Mouse (Mus musculus): ENCODE measurements around the gene Kcnj10. TPM values are rescaled to one million over a fixed set of nuclear protein-coding genes. Genes with fewer than 3 reads are reported as not detected.

The Kcnj10 gene
- polyA plus RNA-seq, 2 experiments, result 0.03 to 0.18 TPM

DNA sequence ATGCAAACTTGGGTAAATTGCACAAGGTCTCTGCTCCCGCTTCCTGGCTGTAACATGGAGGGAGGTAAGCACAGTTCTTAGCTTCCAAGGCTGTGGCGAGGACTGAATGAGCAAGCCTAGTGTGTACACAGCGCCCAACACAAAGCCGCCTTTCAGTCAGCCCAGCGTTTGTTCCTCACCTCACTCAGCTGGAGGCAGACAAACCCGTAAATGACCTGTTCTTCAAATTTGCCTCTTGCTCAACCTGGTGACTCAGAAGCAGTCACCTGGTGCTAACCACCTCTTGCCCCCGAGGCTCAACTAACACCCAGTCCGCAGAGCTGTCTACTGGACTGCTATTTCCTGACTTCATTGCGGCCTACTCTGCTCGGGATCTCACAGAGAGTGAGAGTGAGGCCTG is 33.1 kb upstream of the Kcnj10 start:
- 55% methylated on average over 10 of the region's 10 CpGs for WGBS
- peaks cover 17% of the 10 kb centered on the region for H3K4me1 ChIP-seq (ENCODE audit: control insufficient read depth, insufficient read depth, low read length)
- H3K36me3 ChIP-seq (ENCODE audit: control insufficient read depth, insufficient read depth, low read length), result no peaks in the 10 kb centered on the region
- no peak overlapping the region for H3K4me2 ChIP-seq (replicated peaks; ENCODE audit: low read depth, low read length, severe bottlenecking)
- no peak overlapping the region for H3K9ac ChIP-seq (ENCODE audit: low read depth, low read length, severe bottlenecking)
- H3K27ac ChIP-seq (replicated peaks; ENCODE audit: low read depth, low read length), result peak overlapping the region; percentile 65
- no peak for ATAC-seq (ENCODE audit: low FRiP score, low read depth)
- no peak for TF ChIP-seq POLR2A (IDR thresholded peaks at IDR 0.05; ENCODE audit: borderline replicate concordance, extremely low read depth, insufficient read depth, insufficient read length)
- peak; percentile 34 for DNase-seq (ENCODE audit: low spot score)
- H3K27me3 ChIP-seq (ENCODE audit: control insufficient read depth, insufficient read depth, low read length), result no peaks in the 10 kb centered on the region
- no peaks in the 10 kb centered on the region for H3K9me3 ChIP-seq (ENCODE audit: control insufficient read depth, low read length)
- no peak overlapping the region for H3K4me3 ChIP-seq (replicated peaks; ENCODE audit: low read length)

DNA sequence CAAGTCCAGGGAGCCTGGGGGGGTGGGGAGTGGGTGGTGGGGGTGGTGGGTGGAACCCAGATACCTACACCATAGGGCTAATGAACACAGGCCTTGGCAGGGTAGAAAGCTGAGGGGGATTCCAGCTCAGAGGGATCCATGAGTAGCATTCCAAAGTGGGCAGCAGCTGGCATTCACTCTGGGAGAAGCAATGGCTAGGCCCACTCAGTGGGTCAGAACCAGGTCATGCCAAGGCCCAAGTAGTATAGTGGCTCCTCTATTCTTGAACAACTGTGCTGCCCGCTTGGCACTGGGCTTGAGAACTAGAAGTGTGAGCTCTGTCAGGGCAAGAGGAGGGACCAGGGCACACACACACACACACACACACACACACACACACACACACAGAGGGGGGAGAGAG is 32.6 kb upstream of the Kcnj10 start:
- H3K27me3 ChIP-seq (ENCODE audit: control insufficient read depth, insufficient read depth, low read length), result no peaks in the 10 kb centered on the region
- H3K9me3 ChIP-seq (ENCODE audit: control insufficient read depth, low read length), result no peaks in the 10 kb centered on the region
- no peak for DNase-seq (ENCODE audit: low spot score)
- H3K9ac ChIP-seq (ENCODE audit: low read depth, low read length, severe bottlenecking), result no peak overlapping the region
- TF ChIP-seq POLR2A (IDR thresholded peaks at IDR 0.05; ENCODE audit: borderline replicate concordance, extremely low read depth, insufficient read depth, insufficient read length), result no peak
- H3K36me3 ChIP-seq (ENCODE audit: control insufficient read depth, insufficient read depth, low read length), result no peaks in the 10 kb centered on the region
- H3K4me2 ChIP-seq (replicated peaks; ENCODE audit: low read depth, low read length, severe bottlenecking), result no peak overlapping the region
- no peak overlapping the region for H3K4me3 ChIP-seq (replicated peaks; ENCODE audit: low read length)
- ATAC-seq (ENCODE audit: low FRiP score, low read depth), result no peak
- WGBS, result 94% methylated on average over 1 of the region's 1 CpGs
- H3K27ac ChIP-seq (replicated peaks; ENCODE audit: low read depth, low read length), result peak overlapping the region; percentile 65
- peaks cover 22% of the 10 kb centered on the region for H3K4me1 ChIP-seq (ENCODE audit: control insufficient read depth, insufficient read depth, low read length)

DNA sequence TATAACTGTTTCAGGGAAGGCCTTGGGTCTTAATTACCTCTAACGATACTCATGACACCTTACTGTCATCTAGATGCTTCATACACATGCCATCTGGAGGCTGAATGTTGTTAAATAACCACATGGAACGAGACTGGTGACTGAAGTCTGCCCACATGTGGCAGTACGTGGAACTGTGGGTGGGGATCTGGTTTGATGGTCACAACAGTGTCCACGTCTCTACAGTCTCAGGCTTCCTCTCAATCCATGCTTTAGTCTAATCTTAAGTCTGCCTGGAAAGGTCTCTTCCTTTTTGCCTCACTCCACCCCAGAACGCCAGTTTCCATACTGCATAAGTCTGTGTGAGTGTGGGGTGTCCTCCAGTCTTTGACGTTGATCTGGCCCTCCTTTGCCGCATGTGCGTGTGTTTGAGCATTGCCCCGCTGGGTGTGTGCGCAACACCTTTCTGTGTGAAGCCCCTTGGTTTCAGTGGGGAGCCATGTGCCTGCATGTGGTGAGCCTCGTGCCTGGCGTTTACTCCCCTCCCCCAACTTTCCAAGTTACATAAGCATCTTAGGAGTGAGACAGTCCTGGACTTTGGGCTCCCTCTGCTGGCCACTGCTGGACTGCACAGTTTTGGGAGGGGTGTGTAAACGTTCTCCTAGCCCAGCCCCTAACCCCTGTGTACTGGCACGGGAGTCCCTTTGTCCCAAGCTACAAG is 31.2 kb upstream of the Kcnj10 start:
- H3K4me1 ChIP-seq (ENCODE audit: control insufficient read depth, insufficient read depth, low read length), result peaks cover 26% of the 10 kb centered on the region

DNA sequence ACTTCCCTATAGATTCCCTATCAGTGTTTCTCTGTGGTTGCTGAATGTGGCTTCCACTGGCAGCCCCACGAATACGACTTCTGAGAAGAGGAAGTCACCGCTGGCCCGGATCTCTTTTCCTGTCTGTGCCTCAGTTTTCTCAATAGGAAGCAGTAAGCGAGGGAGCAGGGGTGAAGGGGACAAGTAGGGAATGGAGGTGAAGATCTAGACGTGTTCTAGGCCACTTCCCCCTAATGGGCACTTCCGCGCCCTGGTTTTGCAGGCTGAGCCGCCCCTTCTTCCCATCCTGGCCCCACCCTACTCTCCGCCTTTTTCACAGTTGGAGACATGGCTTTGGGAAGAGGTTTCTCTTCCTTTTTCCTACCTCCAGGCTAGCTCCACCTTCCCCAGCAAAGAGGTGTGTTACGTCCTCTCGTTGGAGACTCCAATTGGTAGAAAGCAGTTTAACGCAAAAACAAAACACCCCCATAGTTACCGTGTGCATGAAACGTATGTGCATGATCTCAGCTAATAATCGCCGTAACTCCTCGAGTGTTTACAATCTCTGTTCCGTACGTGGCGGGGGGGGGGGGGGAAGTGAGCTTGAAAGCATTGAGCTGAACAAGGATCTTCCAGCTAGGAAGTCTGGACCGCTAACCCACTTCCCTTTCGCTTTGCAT is 29.6 kb upstream of the Kcnj10 start:
- Histone ChIP-seq H3K9me3 (ENCODE audit: control insufficient read depth, low read length) (no peaks in the 10 kb centered on the region), H3K4me2 (replicated peaks; ENCODE audit: low read depth, low read length, severe bottlenecking) (peak overlapping the region; percentile 96), H3K4me3 (replicated peaks; ENCODE audit: low read length) (peak overlapping the region; percentile 66), H3K27ac (replicated peaks; ENCODE audit: low read depth, low read length) (peak overlapping the region; percentile 90), H3K36me3 (ENCODE audit: control insufficient read depth, insufficient read depth, low read length) (no peaks in the 10 kb centered on the region), H3K27me3 (ENCODE audit: control insufficient read depth, insufficient read depth, low read length) (no peaks in the 10 kb centered on the region), H3K4me1 (ENCODE audit: control insufficient read depth, insufficient read depth, low read length) (peaks cover 26% of the 10 kb centered on the region), H3K9ac (ENCODE audit: low read depth, low read length, severe bottlenecking) (peak overlapping the region; percentile 61)
- no peak for TF ChIP-seq POLR2A (IDR thresholded peaks at IDR 0.05; ENCODE audit: borderline replicate concordance, extremely low read depth, insufficient read depth, insufficient read length)
- WGBS, result 3% methylated on average over 23 of the region's 23 CpGs
- ATAC-seq (ENCODE audit: low FRiP score, low read depth) (peak; percentile 45), DNase-seq (ENCODE audit: low spot score) (peak; percentile 67)

More for the DNA sequence above, 31.2 kb upstream of the Kcnj10 start:
- Histone ChIP-seq H3K27ac (replicated peaks; ENCODE audit: low read depth, low read length) (peak overlapping the region; percentile 90), H3K27me3 (ENCODE audit: control insufficient read depth, insufficient read depth, low read length) (no peaks in the 10 kb centered on the region), H3K4me2 (replicated peaks; ENCODE audit: low read depth, low read length, severe bottlenecking) (peak overlapping the region; percentile 67), H3K4me3 (replicated peaks; ENCODE audit: low read length) (peak overlapping the region; percentile 26), H3K36me3 (ENCODE audit: control insufficient read depth, insufficient read depth, low read length) (no peaks in the 10 kb centered on the region), H3K9ac (ENCODE audit: low read depth, low read length, severe bottlenecking) (peak overlapping the region; percentile 48), H3K9me3 (ENCODE audit: control insufficient read depth, low read length) (no peaks in the 10 kb centered on the region)
- ATAC-seq (ENCODE audit: low FRiP score, low read depth) (peak; percentile 84), DNase-seq (ENCODE audit: low spot score) (peak; percentile 98)
- 2% methylated on average over 14 of the region's 14 CpGs for whole genome bisulfite sequencing
- no peak for TF ChIP-seq POLR2A (IDR thresholded peaks at IDR 0.05; ENCODE audit: borderline replicate concordance, extremely low read depth, insufficient read depth, insufficient read length)

DNA sequence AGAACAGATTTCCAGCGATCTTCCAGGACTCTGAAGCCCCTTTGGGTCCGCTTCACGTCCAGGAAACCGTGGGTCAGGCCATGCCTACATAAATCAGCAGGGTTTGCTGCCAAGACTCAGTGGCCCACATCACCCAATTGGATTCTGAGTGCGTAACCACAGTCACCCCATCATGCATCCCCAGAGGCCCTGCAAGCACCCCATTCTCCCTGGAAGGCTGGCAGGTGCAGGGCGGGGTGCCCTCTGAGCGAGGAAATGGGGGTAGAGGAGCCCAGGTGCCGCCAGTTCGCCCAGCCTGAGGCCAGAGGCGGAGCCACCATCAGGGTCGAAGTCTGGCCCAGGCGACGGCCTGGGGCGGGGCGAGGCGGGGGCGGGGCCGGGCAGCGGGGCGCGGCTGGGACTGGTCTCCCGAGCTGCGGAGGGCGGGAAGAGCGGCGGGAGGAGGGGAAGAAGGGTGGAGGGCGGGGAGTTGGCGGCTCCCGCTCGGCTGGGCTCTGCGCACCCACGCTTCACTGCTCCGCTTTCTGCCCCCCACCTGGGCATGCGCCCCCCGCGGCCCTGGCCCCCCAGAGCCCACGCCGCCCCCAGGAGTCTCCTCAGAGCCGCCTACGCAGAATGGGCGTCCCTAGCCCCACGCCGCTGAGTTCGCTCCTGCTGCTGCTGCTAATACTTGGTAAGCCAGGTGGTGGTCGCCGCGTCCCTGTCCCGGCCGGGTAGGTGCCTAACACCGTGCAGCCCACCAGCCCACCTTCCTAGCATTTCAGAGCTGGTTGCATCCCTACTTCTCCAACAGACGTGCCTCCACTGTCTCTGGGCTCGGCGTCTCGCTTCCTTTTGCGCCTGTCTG is 28.9 kb upstream of the Kcnj10 start:
- Histone ChIP-seq H3K27me3 (ENCODE audit: control insufficient read depth, insufficient read depth, low read length) (no peaks in the 10 kb centered on the region), H3K4me2 (replicated peaks; ENCODE audit: low read depth, low read length, severe bottlenecking) (peak overlapping the region; percentile 96), H3K4me1 (ENCODE audit: control insufficient read depth, insufficient read depth, low read length) (peaks cover 26% of the 10 kb centered on the region), H3K27ac (replicated peaks; ENCODE audit: low read depth, low read length) (peak overlapping the region; percentile 90), H3K4me3 (replicated peaks; ENCODE audit: low read length) (peak overlapping the region; percentile 66), H3K36me3 (ENCODE audit: control insufficient read depth, insufficient read depth, low read length) (0 out of 2 replicates have a peak, but pooled peaks cover 1% of the 10 kb centered on the region), H3K9ac (ENCODE audit: low read depth, low read length, severe bottlenecking) (peak overlapping the region; percentile 61), H3K9me3 (ENCODE audit: control insufficient read depth, low read length) (no peaks in the 10 kb centered on the region)
- ATAC-seq (ENCODE audit: low FRiP score, low read depth), result peak; percentile 76
- WGBS, result 0% methylated on average over 30 of the region's 55 CpGs
- peak; percentile 85 for DNase-seq (ENCODE audit: low spot score)
- 0 out of 2 replicates have a peak, but pooled peaks have one; percentile 17 for TF ChIP-seq POLR2A (IDR thresholded peaks at IDR 0.05; ENCODE audit: borderline replicate concordance, extremely low read depth, insufficient read depth, insufficient read length)
